Mouse (Mus musculus): Measurements from ENCODE around the gene Wnt5b. TPM values are rescaled to one million over a fixed set of nuclear protein-coding genes. Genes with fewer than 3 reads are reported as not detected.

Gene Wnt5b
- polyA plus RNA-seq, 1 experiment from 2014 or later = 0.30 TPM

- H3K9ac ChIP-seq = no peak overlapping the region
- H3K4me2 ChIP-seq = no peak overlapping the region
- ATAC-seq (ENCODE audit: insufficient read depth) = no peak
- H3K27ac ChIP-seq (replicated peaks) = no peak overlapping the region
- H3K4me3 ChIP-seq (replicated peaks) = no peak overlapping the region
- peaks cover 48% of the 10 kb centered on the region for H3K4me1 ChIP-seq (replicated peaks)
- no peaks in the 10 kb centered on the region for H3K9me3 ChIP-seq (replicated peaks)
- H3K36me3 ChIP-seq (replicated peaks) = peaks cover 14% of the 10 kb centered on the region; the same call in 1 of the 2 replicates
- H3K27me3 ChIP-seq = no peaks in the 10 kb centered on the region
- 89% methylated on average over 1 of the region's 1 CpGs for WGBS (ENCODE audit: insufficient replicate concordance)
Observed at GRCm38 (mm10) chr6:119385668-119386067, 158.5 kb downstream of the Wnt5b start.

Other genes with a start within 250 kb of the Wnt5b start
- gene Lrtm2, start 213.6 kb downstream of the Wnt5b start, polyA plus RNA-seq (2015; fragmentation: Nextera tagmentation; extraction: Ambion mirVana) = 0.15 TPM in 1 of 2 replicates, not detected in the other
- gene Adipor2, start 126.6 kb downstream of the Wnt5b start, polyA plus RNA-seq (2015; fragmentation: Nextera tagmentation; extraction: Ambion mirVana) = 36.5 and 38.5 TPM in 2 replicates
- gene Fbxl14, start 64.7 kb downstream of the Wnt5b start, polyA plus RNA-seq (2015; fragmentation: Nextera tagmentation; extraction: Ambion mirVana) = 2.1 and 2.4 TPM in 2 replicates